Mouse (Mus musculus) 416B (cell line): ENCODE measurements around the gene Cluap1.

Experiments
- DNase-seq: peaks from one replicate; pipeline ENCODE4 v3.0.0; 2011; ENCODE audit warnings: low read depth

The Cluap1 gene

GRCm38 (mm10) chr16:3908537-3909111 lies at the start of gene Cluap1, which contains the start of gene 1700037C18Rik:
Cluap1 (plus strand) TSS chr16:3908801.
1700037C18Rik (minus strand) TSS chr16:3908689.
- DNase-seq = peak; percentile 97

GRCm38 (mm10) chr16:3859254-3859653 lies 49.3 kb upstream of the Cluap1 start:
- peak; percentile 67 for DNase-seq

GRCm38 (mm10) chr16:3871815-3872214 lies 36.8 kb upstream of the Cluap1 start:
- DNase-seq = peak; percentile 41

GRCm38 (mm10) chr16:3872216-3873047 lies 36.2 kb upstream of the Cluap1 start, which contains the start of gene Naa60:
Naa60 (plus strand) TSS chr16:3872375.
- peak; percentile 86 for DNase-seq

GRCm38 (mm10) chr16:3876346-3876745 lies 32.3 kb upstream of the Cluap1 start:
- no peak for DNase-seq

GRCm38 (mm10) chr16:3884201-3885064 lies 24.2 kb upstream of the Cluap1 start, which contains the start of the genes Zfp597 and Gm20695:
Zfp597 (minus strand) TSS chr16:3884561.
Gm20695 (plus strand) TSS chr16:3884648.
- DNase-seq = peak; percentile 91

GRCm38 (mm10) chr16:3885065-3885670 lies 23.4 kb upstream of the Cluap1 start:
- DNase-seq = peak; percentile 71

- DNase-seq = no peak
Observed at GRCm38 (mm10) chr16:3891621-3892295, 16.8 kb upstream of the Cluap1 start.

GRCm38 (mm10) chr16:3893739-3894138 lies 14.9 kb upstream of the Cluap1 start:
- DNase-seq = no peak

GRCm38 (mm10) chr16:3895173-3895792 lies 13.3 kb upstream of the Cluap1 start:
- peak; percentile 92 for DNase-seq

GRCm38 (mm10) chr16:3896046-3896445 lies 12.6 kb upstream of the Cluap1 start:
- DNase-seq = no peak

- no peak for DNase-seq
Observed at GRCm38 (mm10) chr16:3896553-3896952, 12.0 kb upstream of the Cluap1 start.

- no peak for DNase-seq
Observed at GRCm38 (mm10) chr16:3907471-3907870, 1.1 kb upstream of the Cluap1 start.

GRCm38 (mm10) chr16:3909118-3909517 lies 517 bp downstream of the Cluap1 start:
- DNase-seq = no peak

- peak; percentile 32 for DNase-seq
Observed at GRCm38 (mm10) chr16:3920756-3921155, 12.2 kb downstream of the Cluap1 start.

GRCm38 (mm10) chr16:3923515-3923914 lies 14.9 kb downstream of the Cluap1 start:
- no peak for DNase-seq

- DNase-seq = peak; percentile 24
Observed at GRCm38 (mm10) chr16:3923966-3924365, 15.4 kb downstream of the Cluap1 start.

- DNase-seq = no peak
Observed at GRCm38 (mm10) chr16:3928582-3928981, 20.0 kb downstream of the Cluap1 start.

GRCm38 (mm10) chr16:3929151-3929550 lies 20.6 kb downstream of the Cluap1 start:
- DNase-seq = peak; percentile 77

- DNase-seq = peak; percentile 88
Observed at GRCm38 (mm10) chr16:3933536-3933935, 24.9 kb downstream of the Cluap1 start.

- peak; percentile 91 for DNase-seq
Observed at GRCm38 (mm10) chr16:3934091-3934490, 25.5 kb downstream of the Cluap1 start.
